Mouse (Mus musculus) hindbrain, embryonic 15.5 days (tissue): ENCODE measurements around the gene Apol7a. TPM values are rescaled to one million over a fixed set of nuclear protein-coding genes. Genes with fewer than 3 reads are reported as not detected.

ENCODE experiments used
- ATAC-seq: fragments of 200-750 bp; cut with Nextera tagmentation; 2 replicates; pipeline ENCODE4 v1.8.0; 2017; ENCODE audit warnings: low read depth, moderate number of reproducible peaks, moderate TSS enrichment; ENCODE audit not compliant: low FRiP score
- H3K27ac ChIP-seq: fragments of 300-500 bp; sonication (generic); replicated peaks from 2 replicates; pipeline ENCODE4 v1.5.1; 2015; ENCODE audit warnings: mild to moderate bottlenecking, inconsistent platforms
- H3K27me3 ChIP-seq: fragments of 300-500 bp; sonication (generic); 2 replicates; pipeline ENCODE4 v1.6.1; 2015; ENCODE audit warnings: control low read depth, inconsistent platforms
- H3K36me3 ChIP-seq: fragments of 300-500 bp; sonication (generic); 2 replicates; pipeline ENCODE4 v1.6.1; 2015; ENCODE audit warnings: control low read depth, inconsistent platforms
- H3K4me1 ChIP-seq: fragments of 300-500 bp; sonication (generic); replicated peaks from 2 replicates; pipeline ENCODE4 v1.6.1; 2015; ENCODE audit warnings: control low read depth, inconsistent platforms
- H3K4me2 ChIP-seq: fragments of 300-500 bp; sonication (generic); 2 replicates; pipeline ENCODE4 v1.6.1; 2015; ENCODE audit warnings: moderate library complexity, mild to moderate bottlenecking, inconsistent platforms
- H3K4me3 ChIP-seq: fragments of 300-500 bp; sonication (generic); 2 replicates; pipeline ENCODE4 v1.5.1; 2015; ENCODE audit warnings: mild to moderate bottlenecking, inconsistent platforms
- H3K9ac ChIP-seq: fragments of 300-500 bp; sonication (generic); 2 replicates; pipeline ENCODE4 v1.6.1; 2015; ENCODE audit warnings: inconsistent platforms
- H3K9me3 ChIP-seq: fragments of 300-500 bp; sonication (generic); 2 replicates; pipeline ENCODE4 v1.6.1; 2016; ENCODE audit warnings: control low read depth, inconsistent platforms
- WGBS: fragments of 180-500 bp; shearing (Covaris S2); methylation state at CpG from one replicate; pipeline ENCODE4 v1.1.7; 2015; 5-methylcytosine and 5-hydroxymethylcytosine counted together
- polyA plus RNA-seq: library from polyadenylated mRNA; unstranded; fragments of >200 nt; fragmentation: Nextera tagmentation; extraction: Ambion mirVana; gene quantifications from 2 replicates; pipeline ENCODE4 v1.2.1, GENCODE M21; 2015

Gene Apol7a
- polyA plus RNA-seq, 1 experiment from 2014 or later: not detected

GRCm38 (mm10) chr15:77342005-77342404 lies 56.9 kb downstream of the Apol7a start:
- Histone ChIP-seq H3K9ac (no peak overlapping the region), H3K27ac (no peak overlapping the region), H3K4me1 (peaks cover 21% of the 10 kb centered on the region), H3K4me3 (no peak overlapping the region), H3K27me3 (no peaks in the 10 kb centered on the region), H3K36me3 (no peaks in the 10 kb centered on the region), H3K9me3 (no peaks in the 10 kb centered on the region), H3K4me2 (no peak overlapping the region)
- no peak for ATAC-seq
- WGBS: 90% methylated on average over 6 of the region's 6 CpGs

GRCm38 (mm10) chr15:77340581-77340980 lies 58.3 kb downstream of the Apol7a start:
- no peaks in the 10 kb centered on the region for H3K27me3 ChIP-seq
- no peak for ATAC-seq
- H3K4me3 ChIP-seq: no peak overlapping the region
- H3K9ac ChIP-seq: no peak overlapping the region
- no peaks in the 10 kb centered on the region for H3K36me3 ChIP-seq
- H3K4me2 ChIP-seq: no peak overlapping the region
- no peaks in the 10 kb centered on the region for H3K9me3 ChIP-seq
- H3K4me1 ChIP-seq: peaks cover 36% of the 10 kb centered on the region
- H3K27ac ChIP-seq: no peak overlapping the region

- ATAC-seq: no peak
- 76% methylated on average over 8 of the region's 8 CpGs for WGBS
- Histone ChIP-seq H3K9me3 (no peaks in the 10 kb centered on the region), H3K4me2 (no peak overlapping the region), H3K9ac (no peak overlapping the region), H3K36me3 (no peaks in the 10 kb centered on the region), H3K4me3 (no peak overlapping the region), H3K27ac (no peak overlapping the region), H3K27me3 (no peaks in the 10 kb centered on the region), H3K4me1 (peaks cover 28% of the 10 kb centered on the region)
These were observed 59.9 kb downstream of the Apol7a start for GRCm38 (mm10) chr15:77338924-77339429.

- no peaks in the 10 kb centered on the region for H3K9me3 ChIP-seq
- H3K4me1 ChIP-seq: peaks cover 23% of the 10 kb centered on the region
- no peak overlapping the region for H3K4me2 ChIP-seq
- WGBS: 66% methylated on average over 7 of the region's 7 CpGs
- H3K27me3 ChIP-seq: no peaks in the 10 kb centered on the region
- ATAC-seq: no peak
- H3K27ac ChIP-seq: no peak overlapping the region
- H3K36me3 ChIP-seq: no peaks in the 10 kb centered on the region
- H3K9ac ChIP-seq: no peak overlapping the region
- H3K4me3 ChIP-seq: no peak overlapping the region
These were observed 60.5 kb downstream of the Apol7a start for GRCm38 (mm10) chr15:77338451-77338850.

Other genes with a start within 250 kb of the Apol7a start
- gene Rbfox2, start 92.1 kb downstream of the Apol7a start, polyA plus RNA-seq: 140 and 151 TPM in 2 replicates
- 0.04 and 0.09 TPM in 2 replicates for gene Apol9a, start 12.0 kb upstream of the Apol7a start, polyA plus RNA-seq
- gene Apol7b, start 48.4 kb upstream of the Apol7a start, polyA plus RNA-seq: not detected in 2 replicates
- gene Apol10a, start 77.9 kb upstream of the Apol7a start, polyA plus RNA-seq: not detected in 2 replicates
- not detected in 2 replicates for gene Apol11a, start 109.2 kb upstream of the Apol7a start, polyA plus RNA-seq
- not detected in 2 replicates for gene Apol7c, start 134.2 kb upstream of the Apol7a start, polyA plus RNA-seq
- gene 1700025B11Rik, start 162.8 kb upstream of the Apol7a start, polyA plus RNA-seq: not detected in 2 replicates
- 0.12 and 0.16 TPM in 2 replicates for gene Apol10b, start 197.0 kb upstream of the Apol7a start, polyA plus RNA-seq
- not detected in 2 replicates for gene Gm36245, start 200.1 kb upstream of the Apol7a start, polyA plus RNA-seq
- not detected in 2 replicates for gene Apol11b, start 244.2 kb upstream of the Apol7a start, polyA plus RNA-seq